Comparison of ENCODE assay signal across 9 mouse cellular contexts in the genomic region with DNA sequence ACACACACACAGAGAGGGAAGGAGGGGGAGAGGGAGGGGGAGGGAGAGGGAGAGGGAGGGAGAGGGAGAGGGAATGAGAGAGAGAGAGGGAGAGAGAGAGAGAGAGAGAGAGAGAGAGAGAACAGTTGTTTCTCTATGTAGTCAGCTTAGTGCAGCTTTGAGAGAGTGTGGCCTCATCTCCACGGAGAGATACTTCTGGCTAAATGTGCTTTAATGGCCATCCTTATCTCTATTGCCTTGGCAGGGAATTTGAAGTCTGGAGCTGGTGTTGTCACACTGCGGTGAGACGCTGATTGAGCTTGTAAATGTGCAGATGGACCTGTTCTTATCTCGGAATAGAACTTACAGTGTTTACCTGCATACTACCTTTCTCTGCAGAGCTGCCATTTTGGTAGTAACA.
"Had no signal": no experiment of that assay in that cellular context is flagged by ENCODE, and none has a peak within 500 bp of the region (broad histone marks: within the 10 kb centered on the region; RNA-seq: fewer than 3 reads in every experiment).

No protein-coding gene starts in this region.

- ATAC-seq: liver, embryonic 12.5 days had no signal

- DNase-seq: kidney, postnatal 14 days; midbrain, embryonic 14.5 days; thymus, postnatal 4 days had no signal

- H3K36me3 ChIP-seq: kidney, embryonic 15.5 days; limb, embryonic 15.5 days; liver, embryonic 12.5 days; lung, embryonic 15.5 days had no signal

- H3K27ac ChIP-seq: kidney, embryonic 15.5 days; left cerebral cortex, adult 2 months; limb, embryonic 15.5 days; liver, embryonic 12.5 days; stomach, postnatal 0 days had no signal

- H3K4me2 ChIP-seq: limb, embryonic 15.5 days; liver, embryonic 12.5 days had no signal

- H3K9ac ChIP-seq: kidney, embryonic 15.5 days; limb, embryonic 15.5 days; liver, embryonic 12.5 days; lung, embryonic 15.5 days had no signal

- H3K9me3 ChIP-seq: kidney, embryonic 15.5 days; limb, embryonic 15.5 days; liver, embryonic 12.5 days; lung, embryonic 15.5 days had no signal

- H3K27me3 ChIP-seq: liver, embryonic 12.5 days; lung, embryonic 15.5 days had no signal

- H3K4me3 ChIP-seq: kidney, embryonic 15.5 days; left cerebral cortex, adult 2 months; limb, embryonic 15.5 days; liver, embryonic 12.5 days; lung, embryonic 15.5 days had no signal

- H3K4me1 ChIP-seq: limb, embryonic 15.5 days; liver, embryonic 12.5 days had no signal
